Mouse (Mus musculus) kidney, adult 2 months (tissue): ENCODE measurements around the gene AI467606. TPM values are rescaled to one million over a fixed set of nuclear protein-coding genes. Genes with fewer than 3 reads are reported as not detected.
A peak's percentile ranks its signal among the peaks of the same experiment; 100 is the strongest.

Experiments
- DNase-seq: peaks from one replicate; pipeline ENCODE4 v3.0.0; 2021
- H3K27ac ChIP-seq: fragments of 200-500 bp; 2 replicates; pipeline ENCODE4 v1.5.1; 2012; ENCODE audit warnings: low read depth, low read length, control low read depth, inconsistent platforms; ENCODE audit not compliant: insufficient read depth
- H3K27me3 ChIP-seq: fragments of 200-500 bp; replicated peaks from 2 replicates; pipeline ENCODE4 v1.6.1; 2012; ENCODE audit warnings: mild to moderate bottlenecking, moderate library complexity, low read length, inconsistent platforms; ENCODE audit not compliant: control insufficient read depth, insufficient read depth
- H3K36me3 ChIP-seq: fragments of 200-500 bp; 2 replicates; pipeline ENCODE4 v1.6.1; 2012; ENCODE audit warnings: mild to moderate bottlenecking, moderate library complexity, low read length, inconsistent platforms; ENCODE audit not compliant: control insufficient read depth, insufficient read depth
- H3K4me1 ChIP-seq: fragments of 200-500 bp; 2 replicates; pipeline ENCODE4 v1.6.1; 2011; ENCODE audit warnings: low read length; ENCODE audit not compliant: control insufficient read depth, insufficient read depth
- H3K4me3 ChIP-seq: fragments of 200-500 bp; 2 replicates; pipeline ENCODE4 v1.5.1; 2011; ENCODE audit warnings: mild to moderate bottlenecking, low read depth, low read length, control low read depth; ENCODE audit not compliant: insufficient read depth
- CTCF ChIP-seq: fragments of 200-500 bp; conservative IDR thresholded peaks from 2 replicates; pipeline ENCODE4 v1.5.1; 2011; ENCODE audit warnings: low read depth, mild to moderate bottlenecking, control low read depth, low read length, moderate library complexity, mixed read lengths; ENCODE audit not compliant: insufficient read depth, insufficient read length
- POLR2A ChIP-seq: fragments of 200-500 bp; IDR thresholded peaks from one replicate; pipeline ENCODE4 v1.6.1; 2011; ENCODE audit warnings: low read depth, low read length, control low read depth
- WGBS: fragments of 180-500 bp; shearing (Covaris S2); methylation state at CpG from one replicate; pipeline ENCODE4 v1.1.7; 2018; 5-methylcytosine and 5-hydroxymethylcytosine counted together
- polyA plus RNA-seq: library from polyadenylated mRNA; depleted of rRNA; stranded (reverse); fragments of >200 nt; gene quantifications from 2 replicates; pipeline ENCODE4 v1.2.3, GENCODE M21; 2012

The AI467606 gene
- polyA plus RNA-seq, 1 experiment, result 7.7 TPM

GRCm38 (mm10) chr7:127096456-127096855 lies 5.3 kb downstream of the AI467606 start:
- Histone ChIP-seq H3K4me3 (no peak overlapping the region), H3K4me1 (no peaks in the 10 kb centered on the region), H3K36me3 (no peaks in the 10 kb centered on the region), H3K27ac (no peak overlapping the region), H3K27me3 (no peaks in the 10 kb centered on the region)
- 79% methylated on average over 7 of the region's 7 CpGs for WGBS
- TF ChIP-seq POLR2A, result no peak
- no peak for TF ChIP-seq CTCF
- DNase-seq, result no peak

GRCm38 (mm10) chr7:127098521-127098920 lies 7.4 kb downstream of the AI467606 start:
- WGBS, result 82% methylated on average over 5 of the region's 5 CpGs

GRCm38 (mm10) chr7:127098950-127099349 lies 7.8 kb downstream of the AI467606 start:
- H3K36me3 ChIP-seq, result no peaks in the 10 kb centered on the region
- TF ChIP-seq CTCF, result no peak
- no peak for TF ChIP-seq POLR2A
- no peaks in the 10 kb centered on the region for H3K4me1 ChIP-seq
- DNase-seq, result no peak
- WGBS, result 96% methylated on average over 4 of the region's 4 CpGs
- no peak overlapping the region for H3K4me3 ChIP-seq
- no peak overlapping the region for H3K27ac ChIP-seq
- H3K27me3 ChIP-seq, result no peaks in the 10 kb centered on the region

More at GRCm38 (mm10) chr7:127098521-127098920, 7.4 kb downstream of the AI467606 start:
- Histone ChIP-seq H3K27me3 (no peaks in the 10 kb centered on the region), H3K27ac (no peak overlapping the region), H3K4me3 (no peak overlapping the region), H3K4me1 (no peaks in the 10 kb centered on the region), H3K36me3 (no peaks in the 10 kb centered on the region)
- TF ChIP-seq CTCF (no peak), POLR2A (no peak)
- DNase-seq, result no peak

- TF ChIP-seq CTCF (no peak), POLR2A (no peak)
- Histone ChIP-seq H3K4me3 (no peak overlapping the region), H3K4me1 (no peaks in the 10 kb centered on the region), H3K27me3 (no peaks in the 10 kb centered on the region), H3K27ac (no peak overlapping the region), H3K36me3 (no peaks in the 10 kb centered on the region)
- DNase-seq, result no peak
- 77% methylated on average over 4 of the region's 4 CpGs for WGBS
Observed at GRCm38 (mm10) chr7:127099528-127099927, 8.4 kb downstream of the AI467606 start.

- Histone ChIP-seq H3K27ac (no peak overlapping the region), H3K27me3 (no peaks in the 10 kb centered on the region), H3K4me3 (no peak overlapping the region), H3K4me1 (no peaks in the 10 kb centered on the region), H3K36me3 (no peaks in the 10 kb centered on the region)
- TF ChIP-seq CTCF (no peak), POLR2A (no peak)
- 28% methylated on average over 2 of the region's 2 CpGs for WGBS
- no peak for DNase-seq
Observed at GRCm38 (mm10) chr7:127101451-127102016, 10.4 kb downstream of the AI467606 start.

GRCm38 (mm10) chr7:127102148-127102547 lies 11.0 kb downstream of the AI467606 start:
- WGBS, result 82% methylated on average over 6 of the region's 6 CpGs
- no peaks in the 10 kb centered on the region for H3K4me1 ChIP-seq
- no peak overlapping the region for H3K4me3 ChIP-seq
- H3K36me3 ChIP-seq, result no peaks in the 10 kb centered on the region
- no peaks in the 10 kb centered on the region for H3K27me3 ChIP-seq
- TF ChIP-seq CTCF (no peak), POLR2A (no peak)
- no peak for DNase-seq
- H3K27ac ChIP-seq, result no peak overlapping the region

- Histone ChIP-seq H3K4me1 (no peaks in the 10 kb centered on the region), H3K27me3 (no peaks in the 10 kb centered on the region), H3K36me3 (no peaks in the 10 kb centered on the region), H3K4me3 (no peak overlapping the region), H3K27ac (no peak overlapping the region)
- TF ChIP-seq CTCF, result peak; percentile 37; the same call in 1 of the 2 replicates
- no peak for TF ChIP-seq POLR2A
- DNase-seq, result no peak
- WGBS, result 67% methylated on average over 6 of the region's 6 CpGs
Observed at GRCm38 (mm10) chr7:127103960-127104359, 12.8 kb downstream of the AI467606 start.
